Mouse (Mus musculus) limb, embryonic 11.5 days (tissue): ENCODE data around the gene Trim30b. TPM values are rescaled to one million over a fixed set of nuclear protein-coding genes. Genes with fewer than 3 reads are reported as not detected.

Source experiments
- polyA plus RNA-seq: library from polyadenylated mRNA; unstranded; fragments of >200 nt; fragmentation: Nextera tagmentation; extraction: Ambion mirVana; gene quantifications from 2 replicates; pipeline ENCODE4 v1.2.1, GENCODE M21; 2014

The Trim30b gene
- polyA plus RNA-seq, 1 experiment from 2014 or later, result not detected

Other genes starting within 250 kb of the Trim30b start
- not detected in 2 replicates for gene Ubqln5, start 240.1 kb downstream of the Trim30b start, polyA plus RNA-seq
- not detected in 2 replicates for gene Olfr643, start 232.5 kb downstream of the Trim30b start, polyA plus RNA-seq
- not detected in 2 replicates for gene Ubqln3, start 226.6 kb downstream of the Trim30b start, polyA plus RNA-seq
- not detected in 2 replicates for gene Ubqlnl, start 219.3 kb downstream of the Trim30b start, polyA plus RNA-seq
- gene Olfm5, start 205.1 kb downstream of the Trim30b start, polyA plus RNA-seq, result not detected in 2 replicates
- gene Olfr648, start 186.5 kb downstream of the Trim30b start, polyA plus RNA-seq, result 0.18 and 0.25 TPM in 2 replicates
- not detected in 2 replicates for gene Olfr649, start 173.9 kb downstream of the Trim30b start, polyA plus RNA-seq
- gene Trim6, start 151.1 kb downstream of the Trim30b start, polyA plus RNA-seq, result 3.5 and 5.5 TPM in 2 replicates
- 0.64 and 1.4 TPM in 2 replicates for gene Trim34a, start 125.4 kb downstream of the Trim30b start, polyA plus RNA-seq
- gene Trim5, start 81.8 kb downstream of the Trim30b start, polyA plus RNA-seq, result 0.08 and 0.13 TPM in 2 replicates
- gene Trim12a, start 54.4 kb downstream of the Trim30b start, polyA plus RNA-seq, result 3.8 and 3.9 TPM in 2 replicates
- gene Trim34b, start 40.4 kb downstream of the Trim30b start, polyA plus RNA-seq, result not detected in 2 replicates
- gene Trim12c, start 16.5 kb downstream of the Trim30b start, polyA plus RNA-seq, result 1.3 and 1.8 TPM in 2 replicates
- gene Trim30c, start 31.0 kb upstream of the Trim30b start, polyA plus RNA-seq, result not detected in 2 replicates
- 0.51 and 0.61 TPM in 2 replicates for gene Trim30a, start 95.3 kb upstream of the Trim30b start, polyA plus RNA-seq
- gene Trim30d, start 138.0 kb upstream of the Trim30b start, polyA plus RNA-seq, result 0.08 TPM in 1 of 2 replicates, not detected in the other
- not detected in 2 replicates for gene Olfr651, start 180.2 kb upstream of the Trim30b start, polyA plus RNA-seq
- not detected in 2 replicates for gene Olfr652, start 191.0 kb upstream of the Trim30b start, polyA plus RNA-seq
- gene Olfr653, start 207.4 kb upstream of the Trim30b start, polyA plus RNA-seq, result not detected in 2 replicates
- not detected in 2 replicates for gene Olfr654, start 217.1 kb upstream of the Trim30b start, polyA plus RNA-seq
- gene Olfr655, start 231.9 kb upstream of the Trim30b start, polyA plus RNA-seq, result not detected in 2 replicates
- not detected in 2 replicates for gene Olfr656, start 244.1 kb upstream of the Trim30b start, polyA plus RNA-seq